Mouse (Mus musculus) T-helper 1 cell (primary cell): ENCODE measurements around the gene Naip2.
"Not testable (repeated sequence)": the region's sequence is repeated elsewhere in the genome, so short reads cannot be mapped to it uniquely, and the experiment has no call there.

Source experiments
- in situ Hi-C: fragments of 300-600 bp; cut with MboI, MseI; formaldehyde crosslinking; loops from one replicate; pipeline ENCODE4 v1.15.1; 2025; ENCODE audit warnings: high pct_unique_total_duplicates

The Naip2 gene

DNA sequence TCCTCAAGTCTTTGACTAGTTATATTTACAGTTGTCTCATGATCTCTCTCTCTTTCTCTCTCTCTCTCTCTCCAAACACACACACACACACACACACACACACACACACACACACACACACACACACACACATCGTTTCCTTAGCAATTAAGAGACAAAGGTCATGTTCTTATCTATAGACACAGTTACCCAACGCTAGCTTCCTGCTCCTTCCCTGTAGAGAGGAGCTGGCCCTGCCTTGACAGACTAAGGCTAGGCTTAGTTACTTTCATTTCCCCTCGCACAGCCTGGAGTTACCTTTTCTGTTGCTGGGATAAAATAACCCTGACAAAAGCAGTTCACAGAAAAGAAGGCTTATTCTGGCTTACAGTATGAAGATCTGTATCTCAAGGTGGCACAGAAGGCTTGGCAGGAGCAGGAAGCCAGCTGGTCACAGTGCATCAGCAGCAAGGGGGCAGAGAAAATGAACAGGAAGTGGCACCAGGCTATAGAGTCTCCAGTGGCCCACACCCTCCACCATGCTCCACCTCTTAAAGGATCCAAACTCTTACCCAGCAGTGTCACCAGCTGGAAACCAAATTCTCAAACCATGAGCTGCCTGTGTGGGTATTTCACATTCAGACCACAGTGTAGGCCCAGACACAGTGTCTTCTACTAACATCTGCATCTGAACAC is at the start of gene Naip2:
Gene Naip2 (minus strand): TSS at position 434 of the 675 bp plus-strand sequence.
- in situ Hi-C loops, result not testable (repeated sequence)

DNA sequence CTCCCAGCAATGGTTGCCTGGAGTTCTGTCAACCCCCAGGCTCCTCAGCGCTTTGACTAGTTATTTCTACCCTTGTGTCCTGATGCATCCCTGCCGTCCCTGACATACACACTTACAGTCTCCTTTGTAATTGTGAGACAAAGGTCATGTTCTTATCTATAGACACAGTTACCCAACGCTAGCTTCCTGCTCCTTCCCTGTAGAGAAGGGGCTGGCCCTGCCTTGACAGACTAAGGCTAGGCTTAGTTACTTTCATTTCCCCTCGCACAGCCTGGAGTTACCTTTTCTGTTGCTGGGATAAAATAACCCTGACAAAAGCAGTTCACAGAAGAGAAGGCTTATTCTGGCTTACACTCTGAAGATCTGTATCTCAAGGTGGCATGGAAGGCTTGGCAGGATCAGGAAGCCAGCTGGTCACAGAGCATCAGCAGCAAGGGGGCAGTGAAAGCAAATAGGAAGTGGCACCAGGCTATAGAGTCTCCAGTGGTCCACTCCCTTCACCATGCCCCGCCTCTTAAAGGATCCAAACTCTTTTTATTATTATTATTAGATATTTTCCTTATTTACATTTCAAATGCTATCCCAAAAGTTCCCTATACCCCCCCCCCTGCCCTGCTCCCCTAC is 45.1 kb upstream of the Naip2 start:
- in situ Hi-C loops, result loop anchor here (5.0 kb wide), 1 partner anchor 70 kb away; the partner anchor contains the start of gene Naip6

DNA sequence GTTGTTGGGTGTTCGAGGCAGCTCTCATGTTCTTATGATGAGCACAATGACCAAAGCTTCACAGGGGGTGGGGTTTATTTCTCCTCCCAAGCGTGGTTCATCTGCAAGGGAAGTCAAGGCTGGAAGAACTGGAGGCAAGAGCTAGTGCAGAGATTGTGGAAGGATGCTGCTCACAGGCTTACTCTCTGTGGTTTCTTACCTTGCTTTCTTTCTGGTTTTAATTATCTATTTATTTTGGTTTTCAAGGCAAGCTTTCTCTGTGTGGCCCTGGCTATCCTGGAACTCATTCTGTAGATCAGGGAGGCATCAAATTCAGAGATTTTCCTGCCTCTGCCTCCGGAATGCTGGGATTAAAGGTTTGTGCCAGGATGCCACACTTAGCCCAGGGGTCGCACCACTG is 44.3 kb upstream of the Naip2 start, which contains the start of gene Naip5:
Gene Naip5 (minus strand): TSS at position 101 of the 400 bp plus-strand sequence.
- in situ Hi-C loops, result loop anchor here (5.0 kb wide), 1 partner anchor 71 kb away; the partner anchor contains the start of gene Naip6

DNA sequence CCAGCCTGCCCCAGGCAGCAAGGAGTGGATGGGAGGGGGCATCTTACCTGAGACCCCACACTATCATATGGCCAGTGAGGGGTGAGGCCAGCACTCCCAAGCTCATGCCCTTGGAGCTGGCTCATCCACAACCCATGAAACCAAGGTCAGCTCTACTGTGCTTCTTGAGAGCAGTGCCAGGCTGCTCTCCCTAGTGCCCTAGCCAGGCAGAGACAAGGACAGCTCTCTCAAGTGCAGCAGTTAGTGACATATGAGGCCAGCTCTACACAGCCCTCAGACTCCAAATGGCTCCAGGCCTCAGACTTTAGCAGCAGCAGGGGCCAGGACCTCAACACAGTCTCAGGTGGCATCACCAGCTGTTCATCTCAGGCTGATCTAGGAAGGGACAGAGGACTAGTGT is 41.8 kb upstream of the Naip2 start:
- in situ Hi-C loops, result no loop called here

DNA sequence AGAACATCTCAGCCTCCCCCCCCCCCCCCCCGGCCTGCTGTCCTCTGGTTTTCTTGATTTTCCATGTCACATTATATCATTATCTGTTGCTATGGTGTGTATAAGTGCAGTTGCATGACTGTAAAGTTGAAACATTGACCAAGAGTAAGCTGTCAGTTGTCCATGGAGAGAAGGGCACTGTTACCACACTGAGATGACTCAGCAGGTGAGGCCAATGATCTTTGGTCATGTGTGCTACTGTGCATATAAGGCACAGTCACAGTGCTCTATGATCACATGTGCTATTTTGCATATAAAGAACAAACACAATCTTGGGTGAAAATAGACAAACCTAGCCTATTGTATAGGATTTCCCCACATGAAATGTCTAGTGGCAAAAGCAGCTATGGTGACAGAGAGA is 11.8 kb upstream of the Naip2 start:
- in situ Hi-C loops, result not testable (repeated sequence)

DNA sequence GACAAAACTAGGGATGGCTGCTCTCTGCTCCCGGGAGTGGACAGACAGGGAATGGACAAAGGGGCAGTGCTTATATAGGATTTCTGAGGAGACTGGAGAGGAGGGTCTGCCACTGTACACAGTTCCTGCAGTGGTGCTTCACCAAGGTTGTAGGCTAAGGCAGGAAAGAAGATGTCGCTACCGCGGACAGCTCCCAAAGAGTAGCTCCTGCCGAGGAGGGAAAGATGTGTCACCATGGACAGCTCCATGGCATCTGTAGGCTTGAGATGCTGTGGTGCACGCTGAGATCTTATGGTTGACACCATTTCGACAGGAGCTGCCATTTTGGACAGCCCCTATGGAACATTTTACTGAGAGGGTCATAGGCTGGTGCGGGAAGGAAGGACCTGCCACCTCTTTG is 8.6 kb upstream of the Naip2 start:
- in situ Hi-C loops, result no loop called here

DNA sequence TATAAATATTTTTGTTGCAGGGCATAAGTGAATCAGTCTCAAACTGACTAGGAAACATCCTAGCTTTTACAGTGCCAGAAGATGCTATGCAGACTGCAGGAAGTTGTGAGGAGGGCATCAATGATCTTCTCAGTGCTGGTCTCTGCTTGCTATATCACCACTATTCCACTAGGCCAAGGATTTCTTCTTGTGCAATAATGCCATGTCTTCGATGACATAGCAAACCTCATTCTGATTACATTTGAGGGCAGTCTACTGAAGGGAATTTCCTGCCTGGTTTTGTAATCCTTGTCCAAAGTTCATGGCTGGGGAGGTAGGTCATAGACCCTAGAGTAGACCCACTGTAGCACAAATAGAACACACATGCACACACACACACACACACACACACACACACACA is 1.4 kb upstream of the Naip2 start:
- in situ Hi-C loops, result no loop called here

DNA sequence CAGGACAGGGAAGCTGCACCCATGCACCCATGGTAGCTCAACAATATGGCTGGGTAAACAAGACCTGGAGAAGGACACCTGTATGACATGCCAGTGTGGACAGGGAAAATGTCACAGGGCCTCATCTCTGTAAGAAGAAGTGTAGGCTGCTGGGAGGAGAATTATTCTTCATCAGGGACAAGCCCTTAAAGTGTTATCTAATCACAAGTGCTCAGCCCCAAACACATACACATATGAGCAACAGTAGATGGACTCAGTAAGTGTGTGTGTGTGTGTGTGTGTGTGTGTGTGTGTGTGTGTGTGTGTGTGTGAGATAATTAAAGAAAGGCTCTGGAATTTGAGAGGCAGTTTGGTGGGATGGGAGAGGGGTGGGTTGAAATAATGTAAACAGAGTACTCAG is 1.1 kb downstream of the Naip2 start:
- in situ Hi-C loops, result no loop called here

DNA sequence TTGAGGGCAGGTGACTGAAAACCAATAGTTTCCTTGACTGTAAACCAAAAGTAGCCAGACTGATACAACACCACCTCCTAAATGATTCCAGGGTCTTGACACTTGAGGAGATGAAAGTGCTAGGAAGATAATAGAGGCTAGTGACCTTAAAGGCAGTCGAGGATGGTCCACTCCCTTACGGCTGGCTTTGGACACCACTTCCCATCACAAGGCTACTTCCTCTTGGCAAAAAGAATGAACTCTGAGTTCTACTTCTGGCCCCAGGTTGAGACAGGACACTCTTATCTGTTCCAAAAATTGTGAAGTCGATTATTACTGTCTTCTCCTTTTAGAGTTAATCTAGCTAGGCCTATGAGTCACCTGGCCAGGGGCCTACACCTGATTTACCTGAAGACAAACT is 6.5 kb downstream of the Naip2 start:
- in situ Hi-C loops, result no loop called here

DNA sequence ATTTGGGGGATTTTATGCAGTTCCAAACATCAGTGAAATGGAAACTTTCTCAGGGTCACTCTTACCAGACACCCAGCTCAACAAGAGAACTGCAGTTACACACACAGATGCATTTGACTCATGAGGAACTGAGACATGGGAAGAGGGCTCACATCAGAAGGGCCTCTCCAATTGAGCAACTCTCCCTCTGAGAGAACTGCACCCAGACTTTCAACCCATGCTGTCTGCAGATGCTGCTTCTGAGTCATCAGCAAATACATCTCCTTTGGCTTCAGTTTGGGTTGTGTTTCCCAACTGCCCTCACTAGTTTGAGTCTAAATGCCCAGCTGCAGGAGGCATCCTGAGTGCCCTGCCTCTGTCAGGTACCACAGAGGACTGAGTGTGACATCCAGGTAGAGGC is 18.8 kb downstream of the Naip2 start:
- in situ Hi-C loops, result not testable (repeated sequence)

DNA sequence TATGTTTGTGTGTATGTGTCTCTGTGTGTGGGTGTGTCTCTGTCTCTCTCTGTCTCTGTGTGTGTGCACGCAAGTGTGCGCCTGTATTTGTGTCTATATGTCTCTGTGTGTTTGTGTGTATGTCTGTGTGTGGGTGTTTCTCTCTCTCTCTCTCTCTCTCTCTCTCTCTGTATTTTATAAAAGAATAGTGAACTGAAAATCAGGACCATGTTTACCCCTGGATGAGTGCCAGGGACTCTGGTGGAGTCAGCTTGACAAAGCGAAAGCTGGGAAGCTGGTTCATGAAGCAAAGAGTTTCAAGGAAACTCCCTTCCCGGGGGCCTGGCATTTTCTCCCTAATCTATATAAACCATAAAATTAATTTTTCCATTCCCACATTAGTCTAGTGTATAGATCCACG is 27.5 kb downstream of the Naip2 start:
- in situ Hi-C loops, result not testable (repeated sequence)

DNA sequence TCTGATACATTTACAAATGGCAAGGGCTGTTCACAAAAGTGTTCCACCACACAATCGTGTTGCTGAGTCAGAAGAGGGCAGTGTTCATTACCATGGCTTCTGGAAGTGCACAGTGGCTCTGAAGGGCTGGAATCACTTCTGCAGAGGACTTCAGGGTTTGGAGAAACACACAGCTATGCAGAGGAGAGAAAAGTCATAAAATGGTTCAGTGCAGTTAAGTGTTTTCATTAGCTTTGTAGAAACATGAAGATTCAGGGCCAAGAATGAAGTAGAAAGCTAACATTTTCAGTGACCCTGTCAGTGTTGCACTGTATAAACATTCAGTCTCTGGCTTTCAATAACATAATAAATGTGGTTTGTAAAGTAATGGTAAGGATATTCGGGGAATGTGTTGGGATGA is 35.5 kb downstream of the Naip2 start:
- in situ Hi-C loops, result not testable (repeated sequence)

DNA sequence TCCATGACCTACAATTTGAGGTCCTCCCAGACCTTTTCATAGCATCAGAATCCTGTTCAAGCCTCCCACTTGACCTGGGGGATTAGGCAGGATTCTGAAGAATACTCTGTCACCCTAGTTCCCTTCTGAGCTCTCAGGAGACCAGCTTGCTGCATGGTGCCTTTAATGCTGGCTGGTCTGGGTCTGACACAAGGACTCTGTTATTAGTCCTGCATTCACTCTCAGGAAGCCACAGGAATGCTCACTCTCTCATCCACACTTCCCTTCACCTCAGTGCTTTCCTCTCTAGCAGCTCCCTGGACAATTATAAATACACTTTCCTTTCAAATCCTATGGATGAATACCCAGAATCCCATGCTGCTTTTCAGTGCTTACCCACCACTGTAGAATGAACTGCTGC is 39.4 kb downstream of the Naip2 start:
- in situ Hi-C loops, result not testable (repeated sequence)

DNA sequence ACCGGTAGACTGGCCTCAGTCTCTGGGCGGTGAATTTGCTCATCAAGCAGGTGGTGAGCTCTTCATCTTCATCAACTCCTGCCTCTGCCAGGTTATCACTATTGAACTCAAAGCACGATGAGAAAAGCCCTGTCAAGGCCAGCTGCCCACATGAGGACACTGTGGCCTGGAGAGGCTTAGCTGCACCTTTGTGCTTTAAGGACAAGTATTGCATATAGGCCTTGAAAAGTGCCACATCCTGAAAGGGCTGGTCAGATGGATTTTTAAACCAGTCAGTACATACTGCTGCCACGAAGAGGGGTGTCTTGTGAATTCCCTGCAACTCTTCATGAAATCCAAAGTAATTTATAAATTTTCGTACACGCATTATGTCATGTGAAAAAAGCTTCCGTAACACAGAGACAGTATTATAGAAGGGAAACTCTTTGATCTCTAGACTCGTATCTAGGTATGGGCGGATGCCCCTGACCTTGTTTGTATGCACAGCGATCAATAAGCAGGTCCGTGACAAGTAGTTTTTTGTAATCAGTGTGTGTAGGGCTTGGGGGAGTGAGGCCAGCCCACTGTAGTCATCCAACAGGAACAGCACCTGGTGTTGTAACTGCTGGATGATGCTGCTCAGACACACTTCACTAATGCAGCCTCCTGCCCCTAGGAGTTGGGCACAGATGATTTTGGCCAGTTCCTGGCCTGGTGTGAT is 40.6 kb downstream of the Naip2 start:
- in situ Hi-C loops, result not testable (repeated sequence)

DNA sequence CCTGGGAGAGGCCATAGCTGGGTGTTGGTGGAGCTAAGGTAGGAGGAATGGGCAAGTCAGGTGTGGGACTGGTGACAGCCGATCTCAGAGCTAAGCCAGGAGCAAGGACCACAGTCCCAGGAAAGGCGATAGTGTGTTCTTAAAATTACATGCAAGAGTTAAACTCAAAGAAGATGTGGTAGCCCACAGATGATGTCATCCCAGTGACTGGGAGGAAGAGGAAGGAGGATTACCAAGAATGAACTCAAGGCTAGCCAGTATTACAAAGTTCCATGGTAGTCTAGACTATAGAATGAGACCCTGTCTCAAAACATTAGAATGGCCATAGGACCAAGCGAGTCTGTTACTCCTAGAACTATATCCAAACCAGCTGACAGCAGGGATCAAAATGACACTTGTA is 45.3 kb downstream of the Naip2 start:
- in situ Hi-C loops, result no loop called here

DNA sequence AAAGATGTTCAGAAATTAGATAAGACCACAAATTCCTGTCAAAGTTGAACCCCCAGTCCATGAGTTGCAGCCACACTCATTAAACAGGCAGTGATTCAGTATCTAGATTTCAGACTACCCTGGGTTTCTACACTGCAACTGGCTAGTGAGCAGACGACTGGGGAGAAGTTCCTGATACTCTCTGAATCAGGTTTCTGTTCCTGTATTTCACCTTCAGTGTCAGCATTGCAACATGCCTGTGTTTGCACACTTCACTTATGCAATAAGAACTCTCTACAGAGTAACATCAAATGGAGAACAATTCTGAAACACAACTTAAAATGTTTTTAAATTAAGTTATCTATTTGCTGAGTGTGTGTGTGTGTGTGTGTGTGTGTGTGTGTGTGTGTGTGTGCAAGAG is 49.2 kb downstream of the Naip2 start:
- in situ Hi-C loops, result no loop called here

DNA sequence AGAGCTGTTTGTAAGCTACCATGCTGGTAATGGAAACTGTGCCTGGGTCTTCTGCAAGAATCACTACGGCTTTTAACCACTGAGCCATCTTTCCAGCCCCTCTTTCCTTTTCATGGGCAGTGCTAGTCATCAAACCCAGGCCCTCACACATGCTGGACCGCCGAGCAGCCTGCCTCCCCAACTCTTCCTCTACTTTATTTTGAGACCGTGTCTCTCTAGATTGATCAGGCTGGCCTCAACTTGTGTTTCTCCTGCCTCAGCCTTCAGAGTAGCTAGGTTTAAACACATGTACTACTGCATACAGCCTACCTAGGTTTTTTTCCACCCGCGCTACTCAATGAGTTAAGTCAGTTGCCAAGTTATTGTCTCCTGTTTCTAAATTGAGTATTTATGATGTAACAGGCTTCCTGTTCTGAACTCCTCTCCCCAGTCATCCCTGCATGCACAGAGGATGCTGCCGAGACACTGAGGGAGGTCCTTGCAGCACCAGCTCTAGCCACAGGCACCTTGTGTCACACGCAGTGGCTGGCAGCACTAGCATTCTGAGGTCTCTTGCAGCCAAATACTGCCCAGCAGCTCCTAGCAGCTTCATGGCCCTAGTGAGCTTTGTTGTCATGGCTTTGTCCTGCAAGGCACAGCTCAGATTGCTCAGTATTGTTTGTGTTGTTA is 60.1 kb downstream of the Naip2 start:
- in situ Hi-C loops, result no loop called here

DNA sequence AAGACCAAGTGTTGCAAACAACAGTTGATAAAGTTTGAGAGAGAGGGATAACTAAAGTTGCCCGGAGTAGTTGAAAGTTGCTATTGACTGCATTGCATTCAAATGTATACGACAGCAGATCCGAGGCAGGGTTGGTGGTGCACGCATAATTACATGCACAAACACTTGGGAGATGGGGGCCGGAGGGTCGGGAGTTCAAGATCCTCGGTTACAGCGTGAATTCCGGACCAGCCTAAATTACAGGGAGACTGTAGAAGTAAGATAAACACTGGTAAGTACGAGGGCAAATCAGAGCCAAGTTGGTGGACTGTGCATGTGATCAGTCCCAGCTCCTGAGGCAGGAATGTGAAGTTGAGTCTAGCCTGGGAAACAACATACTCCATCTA is 76.6 kb downstream of the Naip2 start:
- in situ Hi-C loops, result no loop called here

DNA sequence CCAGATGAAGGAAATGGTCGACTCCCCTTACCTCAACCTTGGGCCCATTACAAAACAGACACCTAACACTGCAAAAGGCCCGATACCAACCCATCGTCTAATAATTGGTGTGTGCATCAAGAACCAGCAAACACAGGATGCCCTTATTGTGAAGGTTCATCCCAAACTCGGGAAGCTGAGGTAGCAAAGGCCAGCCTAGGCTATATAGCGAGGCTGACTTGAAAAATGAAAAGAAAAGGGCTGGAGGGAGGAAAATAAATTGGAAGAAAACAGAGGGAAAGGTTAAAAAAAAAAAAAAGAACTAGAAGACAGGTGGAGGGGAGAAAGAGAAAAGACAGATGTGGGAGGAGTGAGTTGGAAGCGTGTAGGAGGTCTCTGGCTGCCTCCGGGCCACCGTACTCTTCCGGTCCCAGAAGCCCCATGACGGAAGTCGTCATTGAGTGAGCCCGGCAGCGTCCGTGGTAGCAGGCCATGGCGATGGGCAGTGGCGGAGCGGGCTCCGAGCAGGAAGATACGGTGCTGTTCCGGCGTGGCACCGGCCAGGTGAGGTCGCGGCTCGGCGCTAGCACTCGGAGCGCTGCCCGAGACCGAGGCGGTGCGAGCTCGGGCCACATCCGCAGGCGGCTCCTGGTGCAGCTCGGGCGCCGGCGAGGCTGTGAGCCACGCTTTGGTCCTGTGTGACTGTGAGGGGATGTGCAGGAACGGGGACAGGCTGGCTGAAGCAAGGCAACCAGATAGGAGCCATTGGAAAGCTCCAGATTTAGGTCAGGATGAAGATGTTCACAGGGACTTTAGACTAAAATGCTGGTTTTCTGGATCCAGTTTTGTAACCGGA is 77.3 kb downstream of the Naip2 start, which contains the start of gene Smn1:
Gene Smn1 (plus strand): TSS at position 430 of the 835 bp plus-strand sequence.
- in situ Hi-C loops, result no loop called here

DNA sequence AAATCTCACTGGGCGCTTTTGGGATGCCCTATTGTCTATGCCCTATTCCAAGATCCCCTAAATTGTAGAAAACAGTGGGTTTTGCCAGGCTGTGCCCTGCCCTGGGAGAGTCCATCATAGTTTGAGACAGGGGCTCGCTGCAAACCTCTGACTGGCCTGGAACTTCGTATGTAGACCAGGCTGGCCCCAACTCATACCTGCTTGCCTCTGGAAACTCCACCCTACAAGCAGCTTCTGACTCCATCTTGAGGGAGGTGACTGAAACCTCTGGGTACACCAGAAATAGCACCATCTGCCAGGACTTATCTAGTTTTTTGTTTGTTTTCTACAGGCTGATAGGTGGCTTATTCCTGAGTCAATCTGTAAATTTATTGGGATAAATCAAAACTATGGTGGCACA is 77.9 kb downstream of the Naip2 start:
- in situ Hi-C loops, result no loop called here
